Comparison of ENCODE assay signal across 8 mouse cellular contexts in genomic region chr17:35868961-35869345, GRCm38 (mm10). TPM values are rescaled to one million over a fixed set of nuclear protein-coding genes. Genes with fewer than 3 reads are reported as not detected.
A peak's percentile ranks its signal among the peaks of the same experiment; 100 is the strongest.
DNase-seq lines count a peak whose midpoint lies in the region; ATAC-seq lines count a peak whose summit lies in the region.

No protein-coding gene starts in this region.

- no peaks in the 10 kb centered on the region for H3K27me3 ChIP-seq in kidney, embryonic 15.5 days
- no peaks in the 10 kb centered on the region for H3K27me3 ChIP-seq in hindbrain, embryonic 11.5 days (ENCODE audit: control insufficient read depth, insufficient read depth, low read length)
- H3K27me3 ChIP-seq in midbrain, embryonic 12.5 days, result no peaks in the 10 kb centered on the region

- no peak for DNase-seq in kidney, postnatal 36 days
- peak; percentile 48 for DNase-seq in R1 (ENCODE audit: low read depth, low spot score)
- peak; percentile 13 for DNase-seq in hindbrain, embryonic 11.5 days (ENCODE audit: low spot score)
- no peak for DNase-seq in adrenal gland, adult 2 months
- DNase-seq in left cerebral cortex, postnatal 36 days (ENCODE audit: low spot score in 2 of 2), result no peak

- peak overlapping the region; percentile 85 for H3K4me2 ChIP-seq in kidney, embryonic 15.5 days
- peak overlapping the region; percentile 98 for H3K4me2 ChIP-seq in hindbrain, embryonic 11.5 days (replicated peaks; ENCODE audit: low read depth, low read length)
- peak overlapping the region; percentile 100 for H3K4me2 ChIP-seq in midbrain, embryonic 12.5 days (replicated peaks)

- WGBS in kidney, embryonic 15.5 days, result 3% methylated on average over 7 of the region's 7 CpGs
- 4% methylated on average over 7 of the region's 7 CpGs for WGBS in hindbrain, embryonic 11.5 days
- WGBS in midbrain, embryonic 12.5 days, result 3% methylated on average over 7 of the region's 7 CpGs

- peak overlapping the region; percentile 65 for H3K4me3 ChIP-seq in kidney, embryonic 15.5 days (replicated peaks)
- H3K4me3 ChIP-seq in hindbrain, embryonic 11.5 days (ENCODE audit: low read depth, low read length), result peak overlapping the region; percentile 54
- H3K4me3 ChIP-seq in midbrain, embryonic 12.5 days, result peak overlapping the region; percentile 60

- intact Hi-C loops in left cerebral cortex, postnatal 36 days (cut with DNase I), result no loop called here

- H3K36me3 ChIP-seq in kidney, embryonic 15.5 days, result peaks cover 10% of the 10 kb centered on the region
- H3K36me3 ChIP-seq in hindbrain, embryonic 11.5 days (ENCODE audit: control insufficient read depth, insufficient read depth, low read length), result peaks cover 5% of the 10 kb centered on the region
- H3K36me3 ChIP-seq in midbrain, embryonic 12.5 days, result peaks cover 29% of the 10 kb centered on the region

- no peak for ATAC-seq in kidney, embryonic 15.5 days (replicated peaks; ENCODE audit: low FRiP score)
- no peak for ATAC-seq in hindbrain, embryonic 11.5 days (ENCODE audit: low FRiP score)
- no peak for ATAC-seq in midbrain, embryonic 12.5 days (ENCODE audit: low FRiP score, low read depth)
- ATAC-seq in granulocyte monocyte progenitor cell, adult 5-6 weeks (replicated peaks; ENCODE audit: poor library complexity, severe bottlenecking), result no peak

- H3K9ac ChIP-seq in kidney, embryonic 15.5 days, result peak overlapping the region; percentile 72
- peak overlapping the region; percentile 87 for H3K9ac ChIP-seq in hindbrain, embryonic 11.5 days (ENCODE audit: low read depth, low read length)
- H3K9ac ChIP-seq in midbrain, embryonic 12.5 days (replicated peaks), result peak overlapping the region; percentile 92

- H3K4me1 ChIP-seq in kidney, embryonic 15.5 days, result peaks cover 75% of the 10 kb centered on the region
- H3K4me1 ChIP-seq in hindbrain, embryonic 11.5 days (replicated peaks; ENCODE audit: control insufficient read depth, insufficient read depth, low read length), result peaks cover 10% of the 10 kb centered on the region
- peaks cover 69% of the 10 kb centered on the region for H3K4me1 ChIP-seq in midbrain, embryonic 12.5 days

- H3K9me3 ChIP-seq in kidney, embryonic 15.5 days (replicated peaks), result no peaks in the 10 kb centered on the region
- H3K9me3 ChIP-seq in hindbrain, embryonic 11.5 days (ENCODE audit: control insufficient read depth, low read length), result peaks cover 5% of the 10 kb centered on the region; the same call in 1 of the 2 replicates
- H3K9me3 ChIP-seq in midbrain, embryonic 12.5 days, result 0 out of 2 replicates have a peak, but pooled peaks cover 5% of the 10 kb centered on the region

- peak overlapping the region; percentile 99 for H3K27ac ChIP-seq in kidney, embryonic 15.5 days
- peak overlapping the region; percentile 56; the same call in 1 of the 2 replicates for H3K27ac ChIP-seq in hindbrain, embryonic 11.5 days (ENCODE audit: low read depth, low read length)
- H3K27ac ChIP-seq in midbrain, embryonic 12.5 days (replicated peaks), result peak overlapping the region; percentile 43

RNA-seq across cellular contexts. Expression of gene Ppp1r18, which starts 3.6 kb away (rescaled TPM):
- 20.8 and 23.2 TPM in 2 replicates for polyA plus RNA-seq in kidney, embryonic 15.5 days (2015; fragmentation: Nextera tagmentation; extraction: Ambion mirVana)
- 27.6 and 31.3 TPM in 2 replicates for polyA plus RNA-seq in hindbrain, embryonic 11.5 days (2014; fragmentation: Nextera tagmentation; extraction: Ambion mirVana)
- 27.7 and 27.9 TPM in 2 replicates for polyA plus RNA-seq in midbrain, embryonic 12.5 days (2016; fragmentation: Nextera tagmentation; extraction: Ambion mirVana)
- 10 to 100 TPM; 27.3 to 42.6 TPM for total RNA-seq in adrenal gland, adult 2 months (2021)
- 37.3 and 45.3 TPM in 2 replicates for polyA plus RNA-seq in adrenal gland, adult 2 months (2012; rRNA removed)
- total RNA-seq in granulocyte monocyte progenitor cell, adult 5-6 weeks (2014; fragmentation: Nextera tagmentation), result 56.9 and 60.9 TPM in 2 replicates
- 15.0 and 17.4 TPM in 2 replicates for total RNA-seq in granulocyte monocyte progenitor cell, adult 5-6 weeks (2017)
- total RNA-seq in left cerebral cortex, postnatal 36 days (2021), result 1 to 10 TPM; 9.2 to 9.3 TPM

RNA-seq across cellular contexts. Expression of gene Nrm, which starts 7.8 kb away (rescaled TPM):
- polyA plus RNA-seq in kidney, embryonic 15.5 days (2015; fragmentation: Nextera tagmentation; extraction: Ambion mirVana), result 58.0 and 65.7 TPM in 2 replicates
- polyA plus RNA-seq in hindbrain, embryonic 11.5 days (2014; fragmentation: Nextera tagmentation; extraction: Ambion mirVana), result 49.2 and 51.0 TPM in 2 replicates
- polyA plus RNA-seq in midbrain, embryonic 12.5 days (2016; fragmentation: Nextera tagmentation; extraction: Ambion mirVana), result 48.5 and 48.6 TPM in 2 replicates
- total RNA-seq in adrenal gland, adult 2 months (2021), result 1 to 10 TPM; 3.3 to 4.8 TPM
- 9.3 and 11.7 TPM in 2 replicates for polyA plus RNA-seq in adrenal gland, adult 2 months (2012; rRNA removed)
- total RNA-seq in granulocyte monocyte progenitor cell, adult 5-6 weeks (2014; fragmentation: Nextera tagmentation), result 66.8 and 88.9 TPM in 2 replicates
- 41.5 and 46.0 TPM in 2 replicates for total RNA-seq in granulocyte monocyte progenitor cell, adult 5-6 weeks (2017)
- 1 to 10 TPM; 2.3 to 3.1 TPM for total RNA-seq in left cerebral cortex, postnatal 36 days (2021)

RNA-seq across cellular contexts. Expression of gene Dhx16, which starts 10.7 kb away (rescaled TPM):
- polyA plus RNA-seq in kidney, embryonic 15.5 days (2015; fragmentation: Nextera tagmentation; extraction: Ambion mirVana), result 40.9 and 42.4 TPM in 2 replicates
- polyA plus RNA-seq in hindbrain, embryonic 11.5 days (2014; fragmentation: Nextera tagmentation; extraction: Ambion mirVana), result 33.5 and 39.8 TPM in 2 replicates
- polyA plus RNA-seq in midbrain, embryonic 12.5 days (2016; fragmentation: Nextera tagmentation; extraction: Ambion mirVana), result 47.8 and 48.2 TPM in 2 replicates
- 10 to 100 TPM; 40.5 to 46.2 TPM for total RNA-seq in adrenal gland, adult 2 months (2021)
- polyA plus RNA-seq in adrenal gland, adult 2 months (2012; rRNA removed), result 42.6 and 46.1 TPM in 2 replicates
- 79.2 and 111 TPM in 2 replicates for total RNA-seq in granulocyte monocyte progenitor cell, adult 5-6 weeks (2014; fragmentation: Nextera tagmentation)
- 44.3 and 57.8 TPM in 2 replicates for total RNA-seq in granulocyte monocyte progenitor cell, adult 5-6 weeks (2017)
- total RNA-seq in left cerebral cortex, postnatal 36 days (2021), result 10 to 100 TPM; 26.0 to 32.0 TPM

RNA-seq across cellular contexts. Expression of gene Mdc1, which starts 27.6 kb away (rescaled TPM):
- polyA plus RNA-seq in kidney, embryonic 15.5 days (2015; fragmentation: Nextera tagmentation; extraction: Ambion mirVana), result 16.5 TPM in 2 replicates
- polyA plus RNA-seq in hindbrain, embryonic 11.5 days (2014; fragmentation: Nextera tagmentation; extraction: Ambion mirVana), result 16.8 and 17.3 TPM in 2 replicates
- polyA plus RNA-seq in midbrain, embryonic 12.5 days (2016; fragmentation: Nextera tagmentation; extraction: Ambion mirVana), result 19.1 and 20.3 TPM in 2 replicates
- 10 to 100 TPM; 15.4 to 20.8 TPM for total RNA-seq in adrenal gland, adult 2 months (2021)
- polyA plus RNA-seq in adrenal gland, adult 2 months (2012; rRNA removed), result 3.6 and 5.9 TPM in 2 replicates
- 103 and 159 TPM in 2 replicates for total RNA-seq in granulocyte monocyte progenitor cell, adult 5-6 weeks (2014; fragmentation: Nextera tagmentation)
- 23.7 and 28.6 TPM in 2 replicates for total RNA-seq in granulocyte monocyte progenitor cell, adult 5-6 weeks (2017)
- 10 to 100 TPM; 16.5 to 16.9 TPM for total RNA-seq in left cerebral cortex, postnatal 36 days (2021)

RNA-seq across cellular contexts. Expression of gene 2310061I04Rik, which starts 28.3 kb away (rescaled TPM):
- polyA plus RNA-seq in kidney, embryonic 15.5 days (2015; fragmentation: Nextera tagmentation; extraction: Ambion mirVana), result 31.2 and 34.7 TPM in 2 replicates
- 23.6 and 25.2 TPM in 2 replicates for polyA plus RNA-seq in hindbrain, embryonic 11.5 days (2014; fragmentation: Nextera tagmentation; extraction: Ambion mirVana)
- 24.9 and 29.2 TPM in 2 replicates for polyA plus RNA-seq in midbrain, embryonic 12.5 days (2016; fragmentation: Nextera tagmentation; extraction: Ambion mirVana)
- total RNA-seq in adrenal gland, adult 2 months (2021), result 10 to 100 TPM; 51.6 to 52.6 TPM
- polyA plus RNA-seq in adrenal gland, adult 2 months (2012; rRNA removed), result 112 and 122 TPM in 2 replicates
- 97.8 and 112 TPM in 2 replicates for total RNA-seq in granulocyte monocyte progenitor cell, adult 5-6 weeks (2014; fragmentation: Nextera tagmentation)
- 6.2 and 8.4 TPM in 2 replicates for total RNA-seq in granulocyte monocyte progenitor cell, adult 5-6 weeks (2017)
- total RNA-seq in left cerebral cortex, postnatal 36 days (2021), result 10 to 100 TPM; 58.4 to 62.0 TPM

Comparison
In these comparisons a context has a peak if more than half of its experiments do, and no peak if none do; other contexts are left out.
1. H3K27ac ChIP-seq: peak in every context shown above with its lines; median percentile 99 in kidney, embryonic 15.5 days; 56 in hindbrain, embryonic 11.5 days; 43 in midbrain, embryonic 12.5 days.
2. DNase-seq: peak in R1 (single experiment) and hindbrain, embryonic 11.5 days (single experiment); none in kidney, postnatal 36 days (0 of 2), adrenal gland, adult 2 months (single experiment) and left cerebral cortex, postnatal 36 days (0 of 2).
3. Peak in every context shown above with its lines, with median percentiles within 50 percentile points of each other: H3K4me2 ChIP-seq, H3K4me3 ChIP-seq and H3K9ac ChIP-seq.